Mouse (Mus musculus): ENCODE data around the gene Tnfaip2. TPM values are rescaled to one million over a fixed set of nuclear protein-coding genes. Genes with fewer than 3 reads are reported as not detected.

Gene Tnfaip2
- 0.38 and 1.3 TPM in 2 replicates for polyA plus RNA-seq (2015; fragmentation: Nextera tagmentation; extraction: Ambion mirVana)

GRCm38 (mm10) chr12:111442309-111443010 is at the start of gene Tnfaip2:
TSS of gene Tnfaip2 (plus strand) at chr12:111442469.
- WGBS: 1% methylated on average over 48 of the region's 48 CpGs
- Histone ChIP-seq H3K4me3 (peak within 1 kb of the TSS; percentile 37), H3K9ac (no peak within 1 kb of the TSS), H3K27me3 (replicated peaks) (peaks cover 61% of the 10 kb centered on the region), H3K4me2 (peak within 1 kb of the TSS; percentile 62), H3K4me1 (peaks cover 18% of the 10 kb centered on the region), H3K9me3 (no peaks in the 10 kb centered on the region), H3K27ac (no peak within 1 kb of the TSS), H3K36me3 (replicated peaks) (no peaks in the 10 kb centered on the region)
- ATAC-seq (replicated peaks): peak; percentile 53

- ATAC-seq (replicated peaks): no peak
- Histone ChIP-seq H3K9ac (no peak overlapping the region), H3K4me2 (no peak overlapping the region), H3K4me1 (no peaks in the 10 kb centered on the region), H3K9me3 (no peaks in the 10 kb centered on the region), H3K27ac (no peak overlapping the region), H3K4me3 (no peak overlapping the region), H3K36me3 (replicated peaks) (no peaks in the 10 kb centered on the region), H3K27me3 (replicated peaks) (no peaks in the 10 kb centered on the region)
- WGBS: 85% methylated on average over 6 of the region's 6 CpGs
Observed at GRCm38 (mm10) chr12:111394008-111394407, 48.3 kb upstream of the Tnfaip2 start.

GRCm38 (mm10) chr12:111396997-111397396 is 45.3 kb upstream of the Tnfaip2 start:
- Histone ChIP-seq H3K4me3 (no peak overlapping the region), H3K36me3 (replicated peaks) (no peaks in the 10 kb centered on the region), H3K4me1 (no peaks in the 10 kb centered on the region), H3K27ac (no peak overlapping the region), H3K27me3 (replicated peaks) (no peaks in the 10 kb centered on the region), H3K4me2 (no peak overlapping the region), H3K9ac (no peak overlapping the region), H3K9me3 (no peaks in the 10 kb centered on the region)
- 78% methylated on average over 5 of the region's 5 CpGs for WGBS
- ATAC-seq (replicated peaks): no peak

- WGBS: 26% methylated on average over 15 of the region's 15 CpGs
- Histone ChIP-seq H3K27ac (no peak overlapping the region), H3K4me3 (no peak overlapping the region), H3K4me1 (no peaks in the 10 kb centered on the region), H3K36me3 (replicated peaks) (no peaks in the 10 kb centered on the region), H3K4me2 (no peak overlapping the region), H3K9me3 (no peaks in the 10 kb centered on the region), H3K9ac (no peak overlapping the region), H3K27me3 (replicated peaks) (peaks cover 5% of the 10 kb centered on the region; the same call in 1 of the 2 replicates)
- peak; percentile 48; the same call in 1 of the 2 replicates for ATAC-seq (replicated peaks)
Observed at GRCm38 (mm10) chr12:111401454-111402184, 40.6 kb upstream of the Tnfaip2 start.

- no peaks in the 10 kb centered on the region for H3K9me3 ChIP-seq
- H3K36me3 ChIP-seq (replicated peaks): no peaks in the 10 kb centered on the region
- H3K27ac ChIP-seq: no peak overlapping the region
- no peak overlapping the region for H3K4me3 ChIP-seq
- no peak for ATAC-seq (replicated peaks)
- no peak overlapping the region for H3K4me2 ChIP-seq
- no peak overlapping the region for H3K9ac ChIP-seq
- H3K27me3 ChIP-seq (replicated peaks): peaks cover 17% of the 10 kb centered on the region
- WGBS: 71% methylated on average over 10 of the region's 10 CpGs
- H3K4me1 ChIP-seq: peaks cover 11% of the 10 kb centered on the region; the same call in 1 of the 2 replicates
Observed at GRCm38 (mm10) chr12:111404880-111405279, 37.4 kb upstream of the Tnfaip2 start.

GRCm38 (mm10) chr12:111406622-111407021 is 35.6 kb upstream of the Tnfaip2 start, which contains the start of gene Lbhd2:
TSS of gene Lbhd2 (plus strand) at chr12:111406809.
- no peak within 1 kb of the TSS for H3K4me3 ChIP-seq

GRCm38 (mm10) chr12:111409583-111409982 is 32.7 kb upstream of the Tnfaip2 start:
- WGBS: 6% methylated on average over 5 of the region's 5 CpGs
- H3K9ac ChIP-seq: no peak overlapping the region
- no peak overlapping the region for H3K4me3 ChIP-seq
- H3K27me3 ChIP-seq (replicated peaks): peaks cover 17% of the 10 kb centered on the region
- no peak overlapping the region for H3K27ac ChIP-seq
- H3K4me2 ChIP-seq: no peak overlapping the region
- H3K36me3 ChIP-seq (replicated peaks): no peaks in the 10 kb centered on the region
- H3K4me1 ChIP-seq: peaks cover 26% of the 10 kb centered on the region
- no peaks in the 10 kb centered on the region for H3K9me3 ChIP-seq
- peak; percentile 43 for ATAC-seq (replicated peaks)

More at GRCm38 (mm10) chr12:111406622-111407021, 35.6 kb upstream of the Tnfaip2 start, which contains the start of gene Lbhd2:
- Histone ChIP-seq H3K36me3 (replicated peaks) (no peaks in the 10 kb centered on the region), H3K27me3 (replicated peaks) (peaks cover 17% of the 10 kb centered on the region), H3K9me3 (no peaks in the 10 kb centered on the region), H3K4me1 (peaks cover 17% of the 10 kb centered on the region; the same call in 1 of the 2 replicates), H3K27ac (no peak within 1 kb of the TSS), H3K9ac (no peak within 1 kb of the TSS), H3K4me2 (peak within 1 kb of the TSS; percentile 32)
- 2% methylated on average over 24 of the region's 24 CpGs for WGBS
- ATAC-seq (replicated peaks): no peak

- Histone ChIP-seq H3K27ac (no peak overlapping the region), H3K36me3 (replicated peaks) (no peaks in the 10 kb centered on the region), H3K4me2 (no peak overlapping the region), H3K4me1 (peaks cover 29% of the 10 kb centered on the region), H3K9me3 (no peaks in the 10 kb centered on the region), H3K27me3 (replicated peaks) (peaks cover 10% of the 10 kb centered on the region), H3K9ac (no peak overlapping the region), H3K4me3 (no peak overlapping the region)
- ATAC-seq (replicated peaks): no peak
- 79% methylated on average over 8 of the region's 8 CpGs for WGBS
Observed at GRCm38 (mm10) chr12:111411631-111412355, 30.5 kb upstream of the Tnfaip2 start.

GRCm38 (mm10) chr12:111412581-111413284 is 29.5 kb upstream of the Tnfaip2 start:
- peak overlapping the region; percentile 34 for H3K9ac ChIP-seq
- H3K27me3 ChIP-seq (replicated peaks): peaks cover 4% of the 10 kb centered on the region; the same call in 1 of the 2 replicates
- no peaks in the 10 kb centered on the region for H3K9me3 ChIP-seq
- peak overlapping the region; percentile 52 for H3K4me2 ChIP-seq
- no peaks in the 10 kb centered on the region for H3K36me3 ChIP-seq (replicated peaks)
- peak; percentile 16; the same call in 1 of the 2 replicates for ATAC-seq (replicated peaks)
- H3K4me3 ChIP-seq: peak overlapping the region; percentile 33
- 27% methylated on average over 12 of the region's 12 CpGs for WGBS
- H3K27ac ChIP-seq: no peak overlapping the region
- H3K4me1 ChIP-seq: peaks cover 35% of the 10 kb centered on the region

- WGBS: under 1% methylated on average over 21 of the region's 21 CpGs
Observed at GRCm38 (mm10) chr12:111413300-111413699, 29.0 kb upstream of the Tnfaip2 start.

GRCm38 (mm10) chr12:111416921-111417779 is 25.1 kb upstream of the Tnfaip2 start, which contains the start of gene Exoc3l4:
TSS of gene Exoc3l4 (plus strand) at chr12:111417017.
- peaks cover 21% of the 10 kb centered on the region for H3K4me1 ChIP-seq
- H3K27me3 ChIP-seq (replicated peaks): peaks cover 13% of the 10 kb centered on the region
- no peak within 1 kb of the TSS for H3K4me3 ChIP-seq
- no peak for ATAC-seq (replicated peaks)
- H3K4me2 ChIP-seq: peak within 1 kb of the TSS; percentile 43
- H3K9me3 ChIP-seq: no peaks in the 10 kb centered on the region
- H3K27ac ChIP-seq: no peak within 1 kb of the TSS
- no peaks in the 10 kb centered on the region for H3K36me3 ChIP-seq (replicated peaks)
- WGBS: 6% methylated on average over 17 of the region's 17 CpGs
- no peak within 1 kb of the TSS for H3K9ac ChIP-seq

More at GRCm38 (mm10) chr12:111413300-111413699, 29.0 kb upstream of the Tnfaip2 start:
- 0 out of 2 replicates have a peak, but pooled peaks cover 2% of the 10 kb centered on the region for H3K27me3 ChIP-seq (replicated peaks)
- peaks cover 35% of the 10 kb centered on the region for H3K4me1 ChIP-seq
- H3K9me3 ChIP-seq: no peaks in the 10 kb centered on the region
- peak overlapping the region; percentile 34 for H3K9ac ChIP-seq
- peak overlapping the region; percentile 52 for H3K4me2 ChIP-seq
- peak; percentile 67 for ATAC-seq (replicated peaks)
- H3K36me3 ChIP-seq (replicated peaks): no peaks in the 10 kb centered on the region
- H3K4me3 ChIP-seq: peak overlapping the region; percentile 33
- no peak overlapping the region for H3K27ac ChIP-seq
